Mouse (Mus musculus): ENCODE data around the gene Laptm5. TPM values are rescaled to one million over a fixed set of nuclear protein-coding genes. Genes with fewer than 3 reads are reported as not detected.

Gene Laptm5
- polyA plus RNA-seq, 1 experiment from 2014 or later = 18.5 TPM

DNA sequence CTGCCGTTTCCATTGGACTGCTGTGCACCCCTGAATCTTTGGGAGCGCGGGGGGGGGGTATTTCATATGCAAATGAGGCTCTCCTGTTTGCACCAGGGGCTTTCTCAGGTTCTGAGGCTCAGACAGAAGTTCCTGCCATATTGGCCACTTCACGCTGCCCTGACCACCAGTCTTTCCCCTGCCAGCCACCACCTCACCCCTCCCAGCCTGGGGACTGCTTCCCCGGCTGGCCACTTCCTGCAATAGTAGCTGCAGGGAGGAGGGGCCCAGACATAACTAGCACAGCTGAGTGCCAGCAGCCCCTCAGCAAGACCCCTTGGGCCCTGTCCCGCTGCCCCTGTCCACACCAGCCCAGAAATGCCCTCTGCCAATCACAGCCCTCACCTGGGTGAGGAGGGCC, 13.3 kb downstream of the Laptm5 start:
- 57% methylated on average over 6 of the region's 6 CpGs for WGBS
- H3K27ac ChIP-seq (ENCODE audit: low read length) = no peak overlapping the region
- no peaks in the 10 kb centered on the region for H3K27me3 ChIP-seq (replicated peaks; ENCODE audit: control insufficient read depth, insufficient read depth, low read length)
- H3K4me1 ChIP-seq (replicated peaks; ENCODE audit: control insufficient read depth, insufficient read depth, low read length) = no peaks in the 10 kb centered on the region
- no peak for ATAC-seq
- no peaks in the 10 kb centered on the region for H3K36me3 ChIP-seq (ENCODE audit: control insufficient read depth, insufficient read depth)
- H3K4me2 ChIP-seq (ENCODE audit: low read length) = no peak overlapping the region
- no peaks in the 10 kb centered on the region for H3K9me3 ChIP-seq (ENCODE audit: control insufficient read depth, low read length)
- H3K4me3 ChIP-seq (replicated peaks; ENCODE audit: low read length) = no peak overlapping the region
- H3K9ac ChIP-seq (replicated peaks; ENCODE audit: low read depth, low read length) = no peak overlapping the region

DNA sequence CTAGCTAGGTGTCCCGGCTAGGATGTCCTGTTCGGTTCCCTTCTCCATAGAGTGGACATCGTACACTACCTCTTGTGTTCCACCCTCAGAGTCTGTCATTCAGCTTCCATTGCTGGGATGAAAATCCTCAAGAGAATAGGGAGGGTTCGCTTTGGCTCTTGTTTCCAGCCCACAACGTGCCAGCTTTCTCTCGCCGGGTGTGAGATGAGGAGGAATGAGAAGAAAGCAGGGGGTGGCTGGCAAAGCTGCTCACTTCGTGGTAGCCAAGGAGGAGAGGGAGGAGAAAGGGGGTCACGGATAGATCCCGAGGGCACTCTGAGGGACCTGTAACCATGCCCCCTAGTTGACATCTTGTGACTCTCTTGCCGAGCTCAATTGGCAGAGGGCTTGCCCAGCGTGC, 14.9 kb downstream of the Laptm5 start:
- H3K27ac ChIP-seq (ENCODE audit: low read length) = no peak overlapping the region
- no peak for ATAC-seq
- 81% methylated on average over 12 of the region's 12 CpGs for WGBS

GRCm38 (mm10) chr4:130942644-130943043, 29.7 kb downstream of the Laptm5 start:
- Histone ChIP-seq H3K27ac (ENCODE audit: low read length) (no peak overlapping the region), H3K36me3 (ENCODE audit: control insufficient read depth, insufficient read depth) (no peaks in the 10 kb centered on the region), H3K4me2 (ENCODE audit: low read length) (no peak overlapping the region), H3K9ac (replicated peaks; ENCODE audit: low read depth, low read length) (no peak overlapping the region), H3K27me3 (replicated peaks; ENCODE audit: control insufficient read depth, insufficient read depth, low read length) (no peaks in the 10 kb centered on the region), H3K4me3 (replicated peaks; ENCODE audit: low read length) (no peak overlapping the region), H3K4me1 (replicated peaks; ENCODE audit: control insufficient read depth, insufficient read depth, low read length) (peaks cover 4% of the 10 kb centered on the region; the same call in 1 of the 2 replicates), H3K9me3 (ENCODE audit: control insufficient read depth, low read length) (no peaks in the 10 kb centered on the region)
- ATAC-seq = no peak
- WGBS = 54% methylated on average over 14 of the region's 14 CpGs

More for the DNA sequence above, 14.9 kb downstream of the Laptm5 start:
- H3K36me3 ChIP-seq (ENCODE audit: control insufficient read depth, insufficient read depth) = no peaks in the 10 kb centered on the region
- H3K9ac ChIP-seq (replicated peaks; ENCODE audit: low read depth, low read length) = no peak overlapping the region
- no peaks in the 10 kb centered on the region for H3K9me3 ChIP-seq (ENCODE audit: control insufficient read depth, low read length)
- H3K4me3 ChIP-seq (replicated peaks; ENCODE audit: low read length) = no peak overlapping the region
- no peak overlapping the region for H3K4me2 ChIP-seq (ENCODE audit: low read length)
- no peaks in the 10 kb centered on the region for H3K4me1 ChIP-seq (replicated peaks; ENCODE audit: control insufficient read depth, insufficient read depth, low read length)
- H3K27me3 ChIP-seq (replicated peaks; ENCODE audit: control insufficient read depth, insufficient read depth, low read length) = no peaks in the 10 kb centered on the region

DNA sequence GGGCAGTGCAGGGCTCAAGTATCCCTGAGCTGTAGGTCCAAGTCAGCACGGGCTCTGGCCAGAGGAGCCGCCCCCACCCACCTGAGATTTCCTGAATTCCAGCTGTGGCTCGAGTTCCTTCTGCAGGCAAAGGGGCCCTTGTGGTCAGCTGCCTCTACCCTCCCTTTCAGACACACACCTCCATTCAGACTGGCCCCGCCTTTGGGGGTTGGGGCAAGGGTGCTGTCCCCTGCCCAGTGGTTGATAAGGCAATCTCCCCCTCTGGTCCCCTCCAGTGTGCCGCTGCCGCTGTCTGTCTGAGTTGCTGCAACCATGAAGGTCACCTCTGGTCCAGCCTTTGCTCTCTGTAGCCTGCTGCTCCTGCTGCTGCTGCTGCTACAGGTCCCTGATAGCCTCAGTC, 31.2 kb downstream of the Laptm5 start, which contains the start of gene Matn1:
Matn1 (plus strand) TSS at position 274 of the 400 bp plus-strand sequence.
- no peak for ATAC-seq
- Histone ChIP-seq H3K27me3 (replicated peaks; ENCODE audit: control insufficient read depth, insufficient read depth, low read length) (no peaks in the 10 kb centered on the region), H3K9me3 (ENCODE audit: control insufficient read depth, low read length) (no peaks in the 10 kb centered on the region), H3K4me2 (ENCODE audit: low read length) (no peak within 1 kb of the TSS), H3K36me3 (ENCODE audit: control insufficient read depth, insufficient read depth) (no peaks in the 10 kb centered on the region), H3K27ac (ENCODE audit: low read length) (no peak within 1 kb of the TSS), H3K9ac (replicated peaks; ENCODE audit: low read depth, low read length) (no peak within 1 kb of the TSS), H3K4me3 (replicated peaks; ENCODE audit: low read length) (no peak within 1 kb of the TSS), H3K4me1 (replicated peaks; ENCODE audit: control insufficient read depth, insufficient read depth, low read length) (peaks cover 4% of the 10 kb centered on the region; the same call in 1 of the 2 replicates)
- WGBS = 55% methylated on average over 6 of the region's 6 CpGs

- Histone ChIP-seq H3K4me2 (ENCODE audit: low read length) (no peak overlapping the region), H3K4me3 (replicated peaks; ENCODE audit: low read length) (no peak overlapping the region), H3K27ac (ENCODE audit: low read length) (no peak overlapping the region), H3K36me3 (ENCODE audit: control insufficient read depth, insufficient read depth) (no peaks in the 10 kb centered on the region), H3K9me3 (ENCODE audit: control insufficient read depth, low read length) (no peaks in the 10 kb centered on the region), H3K27me3 (replicated peaks; ENCODE audit: control insufficient read depth, insufficient read depth, low read length) (no peaks in the 10 kb centered on the region), H3K9ac (replicated peaks; ENCODE audit: low read depth, low read length) (no peak overlapping the region), H3K4me1 (replicated peaks; ENCODE audit: control insufficient read depth, insufficient read depth, low read length) (peaks cover 4% of the 10 kb centered on the region; the same call in 1 of the 2 replicates)
- ATAC-seq = no peak
- 90% methylated on average over 7 of the region's 7 CpGs for WGBS
Measured at GRCm38 (mm10) chr4:130944779-130945178, 31.9 kb downstream of the Laptm5 start.

GRCm38 (mm10) chr4:130947094-130947647, 34.2 kb downstream of the Laptm5 start:
- ATAC-seq = 0 out of 2 replicates have a peak, but pooled peaks have one; percentile 33
- no peak overlapping the region for H3K27ac ChIP-seq (ENCODE audit: low read length)
- no peak overlapping the region for H3K4me3 ChIP-seq (replicated peaks; ENCODE audit: low read length)
- no peak overlapping the region for H3K4me2 ChIP-seq (ENCODE audit: low read length)
- no peaks in the 10 kb centered on the region for H3K9me3 ChIP-seq (ENCODE audit: control insufficient read depth, low read length)
- H3K36me3 ChIP-seq (ENCODE audit: control insufficient read depth, insufficient read depth) = no peaks in the 10 kb centered on the region
- no peak overlapping the region for H3K9ac ChIP-seq (replicated peaks; ENCODE audit: low read depth, low read length)
- WGBS = 24% methylated on average over 13 of the region's 13 CpGs
- H3K27me3 ChIP-seq (replicated peaks; ENCODE audit: control insufficient read depth, insufficient read depth, low read length) = no peaks in the 10 kb centered on the region
- H3K4me1 ChIP-seq (replicated peaks; ENCODE audit: control insufficient read depth, insufficient read depth, low read length) = no peaks in the 10 kb centered on the region

GRCm38 (mm10) chr4:130949821-130950384, 37.0 kb downstream of the Laptm5 start:
- Histone ChIP-seq H3K4me1 (replicated peaks; ENCODE audit: control insufficient read depth, insufficient read depth, low read length) (no peaks in the 10 kb centered on the region), H3K4me2 (ENCODE audit: low read length) (no peak overlapping the region), H3K27me3 (replicated peaks; ENCODE audit: control insufficient read depth, insufficient read depth, low read length) (no peaks in the 10 kb centered on the region), H3K36me3 (ENCODE audit: control insufficient read depth, insufficient read depth) (no peaks in the 10 kb centered on the region), H3K27ac (ENCODE audit: low read length) (no peak overlapping the region), H3K4me3 (replicated peaks; ENCODE audit: low read length) (no peak overlapping the region), H3K9me3 (ENCODE audit: control insufficient read depth, low read length) (no peaks in the 10 kb centered on the region), H3K9ac (replicated peaks; ENCODE audit: low read depth, low read length) (no peak overlapping the region)
- WGBS = 88% methylated on average over 35 of the region's 35 CpGs
- ATAC-seq = no peak

GRCm38 (mm10) chr4:130952531-130952930, 39.6 kb downstream of the Laptm5 start:
- WGBS = 40% methylated on average over 17 of the region's 17 CpGs
- no peak overlapping the region for H3K27ac ChIP-seq (ENCODE audit: low read length)
- no peaks in the 10 kb centered on the region for H3K9me3 ChIP-seq (ENCODE audit: control insufficient read depth, low read length)
- H3K27me3 ChIP-seq (replicated peaks; ENCODE audit: control insufficient read depth, insufficient read depth, low read length) = no peaks in the 10 kb centered on the region
- H3K9ac ChIP-seq (replicated peaks; ENCODE audit: low read depth, low read length) = no peak overlapping the region
- ATAC-seq = no peak
- no peak overlapping the region for H3K4me3 ChIP-seq (replicated peaks; ENCODE audit: low read length)
- no peaks in the 10 kb centered on the region for H3K4me1 ChIP-seq (replicated peaks; ENCODE audit: control insufficient read depth, insufficient read depth, low read length)
- no peak overlapping the region for H3K4me2 ChIP-seq (ENCODE audit: low read length)
- no peaks in the 10 kb centered on the region for H3K36me3 ChIP-seq (ENCODE audit: control insufficient read depth, insufficient read depth)

GRCm38 (mm10) chr4:130957156-130957555, 44.2 kb downstream of the Laptm5 start:
- H3K4me2 ChIP-seq (ENCODE audit: low read length) = no peak overlapping the region
- 59% methylated on average over 10 of the region's 10 CpGs for WGBS
- no peaks in the 10 kb centered on the region for H3K36me3 ChIP-seq (ENCODE audit: control insufficient read depth, insufficient read depth)
- H3K27ac ChIP-seq (ENCODE audit: low read length) = no peak overlapping the region
- H3K4me3 ChIP-seq (replicated peaks; ENCODE audit: low read length) = no peak overlapping the region
- H3K4me1 ChIP-seq (replicated peaks; ENCODE audit: control insufficient read depth, insufficient read depth, low read length) = peaks cover 7% of the 10 kb centered on the region; the same call in 1 of the 2 replicates
- H3K9me3 ChIP-seq (ENCODE audit: control insufficient read depth, low read length) = no peaks in the 10 kb centered on the region
- no peak for ATAC-seq
- no peaks in the 10 kb centered on the region for H3K27me3 ChIP-seq (replicated peaks; ENCODE audit: control insufficient read depth, insufficient read depth, low read length)
- H3K9ac ChIP-seq (replicated peaks; ENCODE audit: low read depth, low read length) = no peak overlapping the region
